Mouse (Mus musculus) thymus, adult 2 months (tissue): Measurements from ENCODE around the gene Dapp1. TPM values are rescaled to one million over a fixed set of nuclear protein-coding genes. Genes with fewer than 3 reads are reported as not detected.
A peak's percentile ranks its signal among the peaks of the same experiment; 100 is the strongest.
"Not testable (repeated sequence)": the region's sequence is repeated elsewhere in the genome, so short reads cannot be mapped to it uniquely, and the experiment has no call there.

ENCODE experiments used
- DNase-seq: peaks from one replicate; pipeline ENCODE4 v3.0.0; 2021
- H3K27ac ChIP-seq: fragments of 200-500 bp; 2 replicates; pipeline ENCODE4 v1.5.1; 2012; ENCODE audit warnings: low read length, control low read depth; ENCODE audit not compliant: control insufficient read depth, insufficient read depth
- H3K27me3 ChIP-seq: fragments of 200-500 bp; 2 replicates; pipeline ENCODE4 v1.6.1; 2012; ENCODE audit warnings: mild to moderate bottlenecking, low read length, moderate library complexity, mixed read lengths; ENCODE audit not compliant: control insufficient read depth, insufficient read depth
- H3K36me3 ChIP-seq: fragments of 200-500 bp; 2 replicates; pipeline ENCODE4 v1.6.1; 2012; ENCODE audit warnings: mild to moderate bottlenecking, low read length, moderate library complexity; ENCODE audit not compliant: control insufficient read depth, insufficient read depth
- H3K4me1 ChIP-seq: fragments of 200-500 bp; replicated peaks from 2 replicates; pipeline ENCODE4 v1.6.1; 2012; ENCODE audit warnings: low read length; ENCODE audit not compliant: control insufficient read depth, insufficient read depth
- H3K4me3 ChIP-seq: fragments of 200-500 bp; 2 replicates; pipeline ENCODE4 v1.5.1; 2012; ENCODE audit warnings: mild to moderate bottlenecking, low read length, control low read depth, moderate library complexity; ENCODE audit not compliant: control insufficient read depth, insufficient read depth
- CTCF ChIP-seq: fragments of 200-500 bp; IDR thresholded peaks from 2 replicates; pipeline ENCODE4 v1.5.1; 2012; ENCODE audit warnings: mild to moderate bottlenecking, control low read depth, low read length, moderate library complexity, borderline replicate concordance; ENCODE audit not compliant: control insufficient read depth, poor library complexity, insufficient read depth; ENCODE audit errors: extremely low read depth
- POLR2A ChIP-seq: fragments of 200-500 bp; IDR thresholded peaks from 2 replicates; pipeline ENCODE4 v1.6.1; 2012; ENCODE audit warnings: mild to moderate bottlenecking, low read length, control low read depth, moderate library complexity; ENCODE audit not compliant: control insufficient read depth, poor library complexity, insufficient read depth; ENCODE audit errors: extremely low read depth
- WGBS: fragments of 180-500 bp; shearing (Covaris S2); methylation state at CpG from one replicate; pipeline ENCODE4 v1.1.7; 2018; 5-methylcytosine and 5-hydroxymethylcytosine counted together
- polyA plus RNA-seq: library from polyadenylated mRNA; depleted of rRNA; stranded (reverse); fragments of >200 nt; gene quantifications from 2 replicates; pipeline ENCODE4 v1.2.3, GENCODE M21; 2012

Gene Dapp1
- polyA plus RNA-seq, 1 experiment, result 13.9 TPM

DNA sequence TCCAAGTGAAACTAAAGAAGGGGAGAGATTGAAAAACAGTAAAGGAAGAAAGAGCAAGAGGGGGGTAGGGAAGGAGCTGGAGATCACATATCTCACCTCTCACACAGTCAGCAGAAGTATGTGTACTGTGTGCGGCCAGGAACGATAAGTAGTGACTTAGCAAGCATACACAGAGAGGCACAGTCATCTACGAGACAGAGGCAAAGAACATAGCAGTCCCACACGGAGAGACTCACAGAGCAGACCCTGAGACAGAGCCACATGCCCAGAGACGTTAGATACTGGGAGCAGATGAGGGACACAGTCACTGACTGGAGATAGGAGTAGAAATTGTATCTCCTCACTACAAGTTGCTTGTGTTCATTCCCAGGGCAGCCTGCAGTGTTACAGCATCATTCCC is 9.1 kb downstream of the Dapp1 start:
- Histone ChIP-seq H3K4me3 (no peak overlapping the region), H3K27ac (no peak overlapping the region), H3K36me3 (no peaks in the 10 kb centered on the region; the same call in 1 of the 2 replicates), H3K27me3 (no peaks in the 10 kb centered on the region), H3K4me1 (peaks cover 36% of the 10 kb centered on the region)
- TF ChIP-seq CTCF (no peak), POLR2A (no peak)
- 44% methylated on average over 5 of the region's 5 CpGs for WGBS
- DNase-seq, result no peak

DNA sequence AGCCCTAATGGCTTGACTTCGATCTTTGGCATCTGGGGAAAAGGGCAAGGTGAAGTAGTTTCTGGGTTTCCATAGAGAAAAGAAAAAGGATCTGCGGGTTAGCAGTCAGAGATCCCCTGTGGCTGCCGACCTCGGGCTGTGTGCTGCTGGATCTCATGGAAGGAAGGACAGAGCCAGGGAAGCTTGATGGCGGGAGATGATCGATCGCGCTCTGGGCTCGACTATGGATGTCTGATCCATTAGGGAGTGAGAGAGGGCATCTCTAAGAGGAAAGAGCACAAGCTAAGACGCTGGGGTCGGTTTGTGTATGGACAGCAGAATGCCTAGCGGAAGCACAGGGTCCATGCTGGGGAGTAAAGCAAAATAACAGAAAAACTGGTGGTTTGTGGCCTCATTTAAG is 11.4 kb downstream of the Dapp1 start:
- TF ChIP-seq CTCF (no peak), POLR2A (no peak)
- no peak overlapping the region; the same call in 1 of the 2 replicates for H3K27ac ChIP-seq
- H3K4me1 ChIP-seq, result peaks cover 34% of the 10 kb centered on the region
- no peak for DNase-seq
- H3K4me3 ChIP-seq, result no peak overlapping the region
- no peaks in the 10 kb centered on the region for H3K27me3 ChIP-seq
- no peaks in the 10 kb centered on the region for H3K36me3 ChIP-seq
- WGBS, result 68% methylated on average over 12 of the region's 12 CpGs

DNA sequence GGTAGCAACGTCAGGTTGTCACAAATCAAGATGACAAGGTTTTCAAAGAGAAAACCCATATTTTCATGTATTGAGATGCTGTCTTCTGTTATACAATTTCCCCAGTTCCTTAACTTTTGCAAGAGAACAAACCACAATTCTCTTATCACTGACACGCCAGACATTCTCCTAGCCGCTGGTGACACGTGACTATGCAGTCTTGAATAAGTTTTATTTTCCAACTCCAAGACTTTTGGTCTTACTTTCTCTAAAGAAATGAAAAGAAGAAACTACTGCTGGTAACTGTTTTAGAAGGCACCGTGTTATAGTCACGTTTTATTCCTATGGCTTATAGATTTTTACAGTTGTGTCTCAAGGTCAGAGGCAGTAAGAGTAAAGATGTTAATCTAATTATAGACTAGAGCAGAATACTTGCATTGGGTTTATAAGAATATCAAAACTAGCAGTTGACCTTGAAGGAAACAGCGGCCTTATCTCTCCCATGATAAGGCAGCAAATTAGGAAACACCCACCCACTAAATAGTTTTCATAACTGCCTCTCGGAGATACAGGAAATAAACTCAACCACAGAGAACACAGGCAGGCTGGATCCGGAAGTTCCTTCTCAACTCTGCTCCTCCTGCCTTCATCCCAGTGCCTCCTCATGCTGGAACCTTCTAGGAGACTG is 12.4 kb downstream of the Dapp1 start:
- no peak for DNase-seq
- peak overlapping the region; percentile 6; the same call in 1 of the 2 replicates for H3K4me3 ChIP-seq
- peaks cover 30% of the 10 kb centered on the region for H3K4me1 ChIP-seq
- H3K36me3 ChIP-seq, result no peaks in the 10 kb centered on the region
- H3K27ac ChIP-seq, result peak overlapping the region; percentile 41; the same call in 1 of the 2 replicates
- WGBS, result 4% methylated on average over 9 of the region's 9 CpGs
- H3K27me3 ChIP-seq, result no peaks in the 10 kb centered on the region
- no peak for TF ChIP-seq CTCF
- TF ChIP-seq POLR2A, result no peak

DNA sequence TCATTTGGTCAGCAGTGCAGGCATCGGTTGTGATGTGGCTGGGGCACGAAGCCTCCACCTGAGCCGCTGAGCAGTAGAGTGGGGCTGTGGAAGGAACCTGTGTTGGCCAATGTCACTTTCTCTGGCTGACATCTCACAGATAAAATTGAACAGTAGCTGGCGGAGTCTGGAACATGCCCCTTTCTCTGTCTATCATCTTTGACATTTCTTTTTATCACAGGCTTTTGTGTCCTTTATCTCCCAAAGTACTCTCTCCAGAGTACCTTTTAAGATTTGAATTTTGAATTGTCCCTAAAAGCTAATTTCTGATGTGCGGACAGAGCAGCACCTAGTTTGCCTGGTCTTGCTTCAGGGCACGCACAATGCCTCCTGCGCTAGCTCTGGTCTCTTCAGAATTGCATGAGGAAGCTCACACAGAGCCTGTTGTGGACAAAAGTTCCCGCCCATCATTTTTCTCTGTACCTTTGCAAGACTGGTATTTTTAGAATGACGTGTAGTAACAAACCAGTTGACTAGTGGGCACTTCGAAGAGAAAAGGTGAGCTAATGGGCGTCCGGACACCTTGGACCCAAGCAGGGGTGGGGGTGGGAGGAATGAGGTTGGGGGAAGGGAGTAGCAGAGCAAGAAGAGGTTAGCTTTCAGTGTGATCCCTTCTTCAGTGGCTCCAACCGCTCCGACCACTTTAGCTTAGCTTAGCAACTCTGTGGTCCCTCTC is 13.1 kb downstream of the Dapp1 start:
- no peak for TF ChIP-seq POLR2A
- no peak for TF ChIP-seq CTCF
- WGBS, result 23% methylated on average over 14 of the region's 14 CpGs
- Histone ChIP-seq H3K27ac (peak overlapping the region; percentile 41; the same call in 1 of the 2 replicates), H3K27me3 (no peaks in the 10 kb centered on the region), H3K4me1 (peaks cover 32% of the 10 kb centered on the region), H3K4me3 (peak overlapping the region; percentile 6; the same call in 1 of the 2 replicates), H3K36me3 (0 out of 2 replicates have a peak, but pooled peaks cover 2% of the 10 kb centered on the region)
- DNase-seq, result no peak

DNA sequence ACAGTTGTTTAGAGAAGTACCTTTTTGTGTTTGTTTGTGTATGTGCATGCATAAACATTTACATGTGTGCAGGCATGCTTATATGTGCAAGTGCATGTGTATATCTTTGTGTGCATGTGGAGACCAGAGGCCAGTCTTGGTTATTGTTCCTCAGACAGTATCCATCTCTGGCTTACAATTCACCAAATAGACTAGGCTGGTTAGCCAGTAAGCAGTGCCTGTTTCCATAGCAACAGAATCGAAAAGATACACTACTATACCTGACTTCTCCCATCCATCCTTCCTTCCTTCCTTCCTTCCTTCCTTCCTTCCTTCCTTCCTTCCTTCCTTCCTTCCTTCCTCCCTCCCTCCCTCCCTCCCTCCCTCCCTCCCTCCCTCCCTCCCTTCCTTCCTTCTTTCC is 17.3 kb downstream of the Dapp1 start:
- H3K36me3 ChIP-seq, result peaks cover 27% of the 10 kb centered on the region
- 56% methylated on average over 1 of the region's 1 CpGs for WGBS
- H3K4me1 ChIP-seq, result peaks cover 12% of the 10 kb centered on the region
- not testable (repeated sequence) for H3K27ac ChIP-seq, H3K27me3 ChIP-seq, DNase-seq, H3K4me3 ChIP-seq

DNA sequence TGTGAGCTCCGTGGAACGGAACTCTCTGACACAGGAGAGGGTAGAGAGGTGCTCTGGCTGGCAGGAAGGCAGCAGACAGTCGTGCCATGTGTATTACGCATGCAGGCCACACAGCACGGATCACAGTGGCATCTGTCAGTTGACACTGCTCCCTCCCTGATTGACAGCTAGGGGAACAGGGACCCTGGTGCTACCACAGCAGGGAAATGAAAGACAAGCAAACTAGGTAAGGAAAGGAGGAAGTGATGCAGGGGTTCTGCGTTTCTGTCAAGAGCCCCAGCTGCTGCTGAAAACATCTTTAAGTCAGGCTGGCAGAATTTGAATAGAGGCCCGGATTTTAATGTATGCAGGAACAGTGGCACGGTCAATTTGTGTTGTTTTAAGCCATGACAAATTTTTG is 17.8 kb downstream of the Dapp1 start:
- 58% methylated on average over 8 of the region's 8 CpGs for WGBS
- DNase-seq, result no peak
- Histone ChIP-seq H3K4me3 (no peak overlapping the region), H3K27ac (no peak overlapping the region), H3K36me3 (peaks cover 27% of the 10 kb centered on the region), H3K27me3 (no peaks in the 10 kb centered on the region), H3K4me1 (peaks cover 10% of the 10 kb centered on the region)
- no peak for TF ChIP-seq POLR2A
- no peak for TF ChIP-seq CTCF

DNA sequence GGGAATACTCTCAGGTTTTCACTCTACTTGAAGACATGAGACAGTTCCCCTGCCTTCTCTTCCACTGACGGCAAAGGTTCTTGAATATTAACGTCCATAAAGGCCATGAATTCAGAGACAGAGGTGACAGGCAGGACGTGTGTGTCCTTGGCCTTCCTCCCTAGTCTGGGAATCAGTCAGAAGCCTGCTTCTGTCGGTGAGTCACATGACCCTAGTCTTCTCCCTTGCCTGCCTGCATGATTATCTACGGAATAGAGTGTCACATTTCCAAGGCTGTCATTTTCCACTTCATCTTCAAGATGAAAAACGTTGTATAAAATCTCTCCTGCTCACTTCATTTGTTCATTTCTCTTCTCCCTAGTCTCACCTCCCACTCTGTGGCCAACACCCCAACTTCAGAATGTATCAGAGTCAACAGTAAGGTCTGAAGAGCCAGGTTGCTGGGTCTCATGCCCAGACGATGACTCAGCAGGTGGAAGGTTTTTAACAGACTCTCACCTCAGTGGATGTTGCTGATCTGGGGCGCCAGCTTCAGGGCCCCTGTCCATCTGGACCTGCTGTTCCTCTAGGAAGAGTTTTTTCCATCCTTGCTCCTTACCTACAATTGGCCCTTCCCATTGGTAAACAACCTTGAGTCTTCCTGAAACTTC is 19.5 kb downstream of the Dapp1 start:
- H3K36me3 ChIP-seq, result peaks cover 31% of the 10 kb centered on the region
- 0 out of 2 replicates have a peak, but pooled peaks cover 3% of the 10 kb centered on the region for H3K4me1 ChIP-seq
- no peak for TF ChIP-seq CTCF
- TF ChIP-seq POLR2A, result no peak
- no peak for DNase-seq
- no peak overlapping the region for H3K27ac ChIP-seq
- H3K4me3 ChIP-seq, result no peak overlapping the region
- 87% methylated on average over 8 of the region's 8 CpGs for WGBS
- no peaks in the 10 kb centered on the region for H3K27me3 ChIP-seq
